Mouse (Mus musculus): Measurements from ENCODE around the gene Ddx54.

The Ddx54 gene

DNA sequence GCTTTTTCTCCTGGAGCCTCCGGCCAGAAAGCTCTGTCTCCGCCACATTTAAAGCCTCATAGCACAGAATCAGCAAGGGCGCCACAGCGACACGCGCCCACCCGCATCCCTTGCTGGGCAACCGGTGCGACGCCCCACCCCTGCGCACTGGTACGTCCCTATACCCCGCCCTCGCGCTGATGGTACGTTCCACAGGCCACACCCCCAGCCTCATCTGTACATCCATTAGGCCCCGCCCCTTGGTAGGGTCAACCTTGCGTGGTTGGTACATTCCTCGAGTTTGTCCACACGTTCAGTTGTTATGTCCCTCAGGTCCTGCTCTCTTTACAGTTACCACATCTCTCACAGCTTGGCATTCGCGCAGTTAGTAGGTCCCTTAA lies at the start of gene Ddx54, which contains the start of gene Rita1:
TSS of gene Ddx54 (plus strand) at position 298 of the 380 bp plus-strand sequence.
TSS of gene Rita1 (minus strand) at position 148 of the 380 bp plus-strand sequence.
- DNase-seq: peak; percentile 95 to 99

- DNase-seq: no peak
These were observed 49.3 kb upstream of the Ddx54 start for GRCm38 (mm10) chr5:120562956-120563913.

- DNase-seq: no peak
These were observed 48.6 kb upstream of the Ddx54 start for GRCm38 (mm10) chr5:120563914-120564311.

GRCm38 (mm10) chr5:120565171-120565905 lies 47.2 kb upstream of the Ddx54 start:
- no peak for DNase-seq

GRCm38 (mm10) chr5:120566101-120566500 lies 46.4 kb upstream of the Ddx54 start:
- DNase-seq: no peak

- DNase-seq: no peak
These were observed 45.8 kb upstream of the Ddx54 start for GRCm38 (mm10) chr5:120566681-120567252.

DNA sequence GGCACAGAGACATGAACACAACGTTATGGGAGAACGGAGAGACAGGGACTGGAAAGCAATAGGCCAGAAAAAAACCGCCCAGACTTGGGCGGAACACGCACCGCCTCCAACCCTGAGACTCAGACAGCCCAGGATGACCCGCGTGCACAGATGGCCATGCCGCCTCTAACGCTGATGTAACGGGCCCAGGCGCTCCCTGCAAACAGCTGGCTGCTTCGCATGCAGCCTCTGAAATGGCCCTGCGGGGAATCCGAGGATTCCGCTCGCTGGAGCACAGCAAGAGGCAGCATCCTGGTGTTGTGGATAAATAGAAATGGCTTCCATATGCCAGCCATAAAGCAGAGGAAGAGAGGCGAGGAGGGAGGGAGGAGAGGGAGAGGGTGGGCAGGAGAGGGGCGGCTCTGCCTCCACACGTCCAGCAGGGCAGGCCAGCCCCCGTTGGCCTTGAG lies 45.3 kb upstream of the Ddx54 start:
- no peak for DNase-seq

- no peak for DNase-seq
These were observed 44.8 kb upstream of the Ddx54 start for GRCm38 (mm10) chr5:120567761-120568211.

- no peak for DNase-seq
These were observed 44.2 kb upstream of the Ddx54 start for GRCm38 (mm10) chr5:120568336-120568768.

DNA sequence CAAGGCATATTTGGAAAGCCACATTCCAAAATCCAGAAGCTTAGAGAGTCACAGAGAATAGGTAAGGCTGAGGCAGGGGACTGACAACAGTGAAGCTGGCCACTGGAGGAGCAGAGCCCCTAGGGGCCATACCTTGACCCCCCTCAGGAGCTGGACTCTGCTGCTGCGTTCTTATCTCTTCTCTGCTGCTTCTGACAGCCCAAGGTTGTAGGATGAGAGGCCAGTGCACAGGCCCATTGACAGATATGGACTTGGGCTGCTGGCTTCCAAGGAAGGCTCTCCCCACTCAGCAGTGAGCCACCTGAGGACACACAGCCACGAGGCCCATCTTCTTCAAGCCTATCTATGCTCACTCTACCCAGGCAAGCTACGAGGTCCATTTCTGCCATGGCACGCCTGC lies 43.6 kb upstream of the Ddx54 start:
- DNase-seq: no peak

DNA sequence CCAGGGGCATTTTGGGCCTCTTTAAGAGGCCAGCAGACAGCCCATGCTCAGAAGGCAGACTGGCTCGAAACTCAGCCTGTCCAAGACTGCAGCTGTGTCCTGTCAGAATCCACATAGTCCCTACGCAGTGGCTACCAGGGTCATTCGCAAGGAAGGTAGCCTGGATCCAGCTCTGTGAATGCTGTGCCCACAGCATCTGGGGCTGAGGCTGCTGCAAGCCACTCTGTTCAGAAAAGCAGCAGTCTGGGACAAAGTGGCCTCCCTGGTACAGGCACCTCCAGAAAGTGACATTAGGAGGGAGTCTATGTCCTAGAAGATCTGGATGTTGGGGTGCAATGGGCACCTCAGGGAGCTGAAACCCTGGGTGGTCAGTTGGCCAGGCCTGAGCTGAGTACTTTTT lies 42.7 kb upstream of the Ddx54 start:
- no peak for DNase-seq

GRCm38 (mm10) chr5:120570289-120570897 lies 42.1 kb upstream of the Ddx54 start:
- DNase-seq: no peak

- DNase-seq: no peak
These were observed 41.3 kb upstream of the Ddx54 start for GRCm38 (mm10) chr5:120571056-120571740.

DNA sequence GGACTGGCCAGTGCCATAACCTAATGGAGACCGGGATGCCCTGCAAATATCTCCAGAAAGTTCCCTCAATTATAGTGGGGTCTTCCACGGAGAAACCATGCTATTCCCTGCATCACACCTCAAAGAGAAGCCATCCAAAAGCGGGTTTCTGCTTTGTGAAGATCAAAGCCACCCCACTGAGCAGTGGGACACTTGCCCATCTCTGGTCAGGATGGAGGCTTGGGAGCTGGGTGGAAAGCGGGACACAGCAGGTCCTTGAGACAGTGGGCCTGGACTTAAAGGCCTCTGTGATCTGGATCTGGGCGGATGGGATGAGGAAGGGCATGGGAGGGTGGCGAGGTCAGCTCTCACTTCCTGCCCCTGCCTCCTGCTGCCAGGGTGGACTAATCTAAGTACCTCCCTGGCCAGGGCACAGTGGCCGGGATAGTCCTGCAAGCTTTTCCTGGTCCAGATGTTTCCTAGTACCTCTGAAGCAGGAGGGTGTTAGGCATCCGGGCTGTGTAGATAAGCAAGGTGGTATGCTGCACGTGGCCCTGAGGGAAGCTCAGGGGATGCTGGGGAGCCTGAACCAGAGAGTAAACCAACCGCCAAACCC lies 38.0 kb upstream of the Ddx54 start:
- DNase-seq: no peak

- DNase-seq: no peak
These were observed 35.7 kb upstream of the Ddx54 start for GRCm38 (mm10) chr5:120576781-120577301.

- peak in 1 of 2 experiments; percentile 44 for DNase-seq
These were observed 34.6 kb upstream of the Ddx54 start for GRCm38 (mm10) chr5:120577935-120578441.

DNA sequence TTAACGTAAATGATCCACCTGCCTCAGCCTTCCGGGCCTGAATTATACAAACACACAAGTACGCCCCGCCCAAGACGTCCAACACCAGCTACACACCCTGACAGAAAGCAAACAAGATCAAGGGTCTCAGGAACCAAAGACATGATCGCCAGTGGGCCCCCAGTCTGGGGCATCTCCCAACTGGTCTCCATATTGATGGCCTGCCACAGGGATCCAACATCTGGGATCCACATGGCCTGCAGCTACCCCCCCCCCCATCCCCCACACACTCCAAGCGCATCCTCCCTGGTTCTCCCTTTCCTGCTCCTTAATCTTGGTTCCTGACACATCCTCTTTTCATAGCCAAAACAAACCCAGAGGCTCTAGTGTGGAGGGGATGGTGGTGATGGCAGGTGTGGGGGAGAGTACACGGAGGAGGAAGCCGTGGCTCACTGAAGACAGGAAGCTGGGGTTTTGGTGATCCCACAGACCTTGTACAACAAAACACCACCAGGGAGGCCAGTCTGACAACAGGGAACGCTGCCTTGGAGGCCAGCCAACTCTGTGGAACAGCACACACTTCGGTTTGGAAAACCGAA lies 33.9 kb upstream of the Ddx54 start:
- peak; percentile 48 to 58 for DNase-seq

- peak; percentile 24 to 47 for DNase-seq
These were observed 33.2 kb upstream of the Ddx54 start for GRCm38 (mm10) chr5:120579211-120579897.

- DNase-seq: no peak
These were observed 32.5 kb upstream of the Ddx54 start for GRCm38 (mm10) chr5:120579898-120580626.

Measured in spleen, adult 18-20 months (tissue).